Mouse (Mus musculus) forebrain, postnatal 0 days (tissue): ENCODE data around the gene Hoxa10. TPM values are rescaled to one million over a fixed set of nuclear protein-coding genes. Genes with fewer than 3 reads are reported as not detected.

Experiments
- ATAC-seq: fragments of 200-750 bp; cut with Nextera tagmentation; 2 replicates; pipeline ENCODE4 v1.8.0; 2017; ENCODE audit warnings: mild to moderate bottlenecking, moderate library complexity
- DNase-seq: peaks from one replicate; pipeline ENCODE4 v3.0.0-alpha.2; 2015
- H3K27ac ChIP-seq: fragments of 300-500 bp; sonication (generic); 2 replicates; pipeline ENCODE4 v1.5.1; 2014; ENCODE audit warnings: low read depth, mild to moderate bottlenecking, antibody characterized with exemption, low read length, moderate library complexity, mixed read lengths
- H3K27me3 ChIP-seq: fragments of 300-500 bp; sonication (generic); 2 replicates; pipeline ENCODE4 v1.6.1; 2014; ENCODE audit warnings: mild to moderate bottlenecking, low read length, mixed read lengths; ENCODE audit not compliant: insufficient read depth
- H3K36me3 ChIP-seq: fragments of 300-500 bp; sonication (generic); 2 replicates; pipeline ENCODE4 v1.6.1; 2014; ENCODE audit warnings: mild to moderate bottlenecking, moderate library complexity; ENCODE audit not compliant: insufficient read depth
- H3K4me1 ChIP-seq: fragments of 300-500 bp; sonication (generic); 2 replicates; pipeline ENCODE4 v1.6.1; 2014; ENCODE audit warnings: antibody characterized with exemption; ENCODE audit not compliant: insufficient read depth
- H3K4me2 ChIP-seq: fragments of 300-500 bp; sonication (generic); 2 replicates; pipeline ENCODE4 v1.6.1; 2014; ENCODE audit warnings: low read depth, mild to moderate bottlenecking, moderate library complexity
- H3K4me3 ChIP-seq: fragments of 300-500 bp; sonication (generic); 2 replicates; pipeline ENCODE4 v1.5.1; 2014; ENCODE audit warnings: low read depth, low read length, mixed read lengths
- H3K9ac ChIP-seq: fragments of 300-500 bp; sonication (generic); 2 replicates; pipeline ENCODE4 v1.6.1; 2014; ENCODE audit warnings: mild to moderate bottlenecking
- H3K9me3 ChIP-seq: fragments of 300-500 bp; sonication (generic); 2 replicates; pipeline ENCODE4 v1.6.1; 2016; ENCODE audit warnings: low read length
- CTCF ChIP-seq: sonication (generic); IDR thresholded peaks from 2 replicates; pipeline ENCODE4 v1.5.1; 2016; ENCODE audit warnings: antibody characterized with exemption, control low read depth, low read depth
- WGBS: fragments of 180-500 bp; shearing (Covaris S2); extraction: QIAGEN DNeasy Blood & Tissue Kit; methylation state at CpG from one replicate; pipeline ENCODE4 v1.1.7; 2014; 5-methylcytosine and 5-hydroxymethylcytosine counted together
- polyA plus RNA-seq: library from polyadenylated mRNA; unstranded; fragments of >200 nt; fragmentation: Nextera tagmentation; extraction: Ambion mirVana; gene quantifications from 2 replicates; pipeline ENCODE4 v1.2.1, GENCODE M21; 2015
- total RNA-seq: library from RNA; depleted of rRNA; stranded (reverse); fragments of >200 nt; gene quantifications from 2 replicates; pipeline ENCODE4 v1.2.3, GENCODE M21; 2014

The Hoxa10 gene
- total and polyA plus RNA-seq, 2 experiments from 2014 or later = not detected

- no peak overlapping the region for H3K27ac ChIP-seq
- H3K27me3 ChIP-seq = peaks cover 94% of the 10 kb centered on the region
- H3K4me3 ChIP-seq = no peak overlapping the region
- DNase-seq (no peak), ATAC-seq (no peak)
- TF ChIP-seq CTCF = no peak
- no peaks in the 10 kb centered on the region for H3K36me3 ChIP-seq
- no peaks in the 10 kb centered on the region for H3K9me3 ChIP-seq
- WGBS = 3% methylated on average over 18 of the region's 18 CpGs
- no peak overlapping the region for H3K9ac ChIP-seq
- no peak overlapping the region for H3K4me2 ChIP-seq
- H3K4me1 ChIP-seq = no peaks in the 10 kb centered on the region
These were observed 31.6 kb downstream of the Hoxa10 start for GRCm38 (mm10) chr6:52208868-52209684.

- no peak within 1 kb of the TSS for H3K4me2 ChIP-seq
- no peak within 1 kb of the TSS for H3K4me3 ChIP-seq
- 3% methylated on average over 47 of the region's 47 CpGs for WGBS
- no peak for TF ChIP-seq CTCF
- no peak for DNase-seq
- H3K27ac ChIP-seq = no peak within 1 kb of the TSS
- H3K27me3 ChIP-seq = peaks cover 94% of the 10 kb centered on the region
- no peaks in the 10 kb centered on the region for H3K4me1 ChIP-seq
- no peaks in the 10 kb centered on the region for H3K9me3 ChIP-seq
- H3K9ac ChIP-seq = no peak within 1 kb of the TSS
- no peak for ATAC-seq
- no peaks in the 10 kb centered on the region for H3K36me3 ChIP-seq
These were observed 32.4 kb downstream of the Hoxa10 start, which contains the start of gene Hoxa6 for GRCm38 (mm10) chr6:52208072-52208867. Hoxa6 (minus strand) TSS chr6:52208722.

- DNase-seq (no peak), ATAC-seq (no peak)
- H3K36me3 ChIP-seq = no peaks in the 10 kb centered on the region
- H3K9ac ChIP-seq = no peak overlapping the region
- H3K4me2 ChIP-seq = no peak overlapping the region
- TF ChIP-seq CTCF = no peak
- no peaks in the 10 kb centered on the region for H3K4me1 ChIP-seq
- H3K27ac ChIP-seq = no peak overlapping the region
- H3K4me3 ChIP-seq = no peak overlapping the region
- H3K9me3 ChIP-seq = no peaks in the 10 kb centered on the region
- H3K27me3 ChIP-seq = peaks cover 95% of the 10 kb centered on the region
These were observed 33.0 kb downstream of the Hoxa10 start for GRCm38 (mm10) chr6:52207684-52207976.

GRCm38 (mm10) chr6:52206882-52207683 lies 33.6 kb downstream of the Hoxa10 start:
- H3K9me3 ChIP-seq = no peaks in the 10 kb centered on the region
- H3K9ac ChIP-seq = no peak overlapping the region
- peaks cover 95% of the 10 kb centered on the region for H3K27me3 ChIP-seq
- WGBS = 4% methylated on average over 4 of the region's 4 CpGs
- DNase-seq = no peak
- TF ChIP-seq CTCF = no peak
- no peaks in the 10 kb centered on the region for H3K36me3 ChIP-seq
- H3K4me2 ChIP-seq = no peak overlapping the region
- H3K4me1 ChIP-seq = no peaks in the 10 kb centered on the region
- ATAC-seq = no peak
- H3K27ac ChIP-seq = no peak overlapping the region
- no peak overlapping the region for H3K4me3 ChIP-seq

GRCm38 (mm10) chr6:52205638-52206621 lies 34.7 kb downstream of the Hoxa10 start:
- no peak overlapping the region for H3K4me2 ChIP-seq
- no peak for TF ChIP-seq CTCF
- H3K36me3 ChIP-seq = no peaks in the 10 kb centered on the region
- H3K27ac ChIP-seq = no peak overlapping the region
- ATAC-seq (no peak), DNase-seq (no peak)
- H3K4me3 ChIP-seq = no peak overlapping the region
- 1% methylated on average over 55 of the region's 55 CpGs for WGBS
- no peaks in the 10 kb centered on the region for H3K4me1 ChIP-seq
- peaks cover 95% of the 10 kb centered on the region for H3K27me3 ChIP-seq
- H3K9me3 ChIP-seq = no peaks in the 10 kb centered on the region
- no peak overlapping the region for H3K9ac ChIP-seq

- ATAC-seq (no peak), DNase-seq (no peak)
- Histone ChIP-seq H3K9me3 (no peaks in the 10 kb centered on the region), H3K4me1 (no peaks in the 10 kb centered on the region), H3K36me3 (no peaks in the 10 kb centered on the region), H3K4me3 (no peak overlapping the region), H3K27ac (no peak overlapping the region), H3K9ac (no peak overlapping the region), H3K27me3 (peaks cover 96% of the 10 kb centered on the region), H3K4me2 (no peak overlapping the region)
- no peak for TF ChIP-seq CTCF
- WGBS = 5% methylated on average over 14 of the region's 14 CpGs
These were observed 35.4 kb downstream of the Hoxa10 start for GRCm38 (mm10) chr6:52205221-52205620.
